Mouse (Mus musculus) hindbrain, embryonic 11.5 days (tissue): ENCODE measurements around the gene Ano10. TPM values are rescaled to one million over a fixed set of nuclear protein-coding genes. Genes with fewer than 3 reads are reported as not detected.
A peak's percentile ranks its signal among the peaks of the same experiment; 100 is the strongest.

Experiments
- ATAC-seq: fragments of 200-750 bp; cut with Nextera tagmentation; 2 replicates; pipeline ENCODE4 v1.8.0; 2017; ENCODE audit warnings: mild to moderate bottlenecking, moderate TSS enrichment, moderate library complexity; ENCODE audit not compliant: low FRiP score
- DNase-seq: peaks from one replicate; pipeline ENCODE4 v3.0.0-alpha.2; 2015; ENCODE audit warnings: low spot score
- H3K27ac ChIP-seq: fragments of 300-500 bp; sonication (generic); 2 replicates; pipeline ENCODE4 v1.5.1; 2014; ENCODE audit warnings: mild to moderate bottlenecking, low read depth, low read length
- H3K27me3 ChIP-seq: fragments of 300-500 bp; sonication (generic); 2 replicates; pipeline ENCODE4 v1.6.1; 2014; ENCODE audit warnings: mild to moderate bottlenecking, low read length, moderate library complexity, mixed read lengths; ENCODE audit not compliant: control insufficient read depth, insufficient read depth
- H3K36me3 ChIP-seq: fragments of 300-500 bp; sonication (generic); 2 replicates; pipeline ENCODE4 v1.6.1; 2014; ENCODE audit warnings: mild to moderate bottlenecking, low read length, moderate library complexity, mixed read lengths; ENCODE audit not compliant: control insufficient read depth, insufficient read depth
- H3K4me1 ChIP-seq: fragments of 300-500 bp; sonication (generic); replicated peaks from 2 replicates; pipeline ENCODE4 v1.6.1; 2014; ENCODE audit warnings: low read length, mixed read lengths; ENCODE audit not compliant: control insufficient read depth, insufficient read depth
- H3K4me2 ChIP-seq: fragments of 300-500 bp; sonication (generic); replicated peaks from 2 replicates; pipeline ENCODE4 v1.6.1; 2014; ENCODE audit warnings: mild to moderate bottlenecking, low read depth, low read length
- H3K4me3 ChIP-seq: fragments of 300-500 bp; sonication (generic); 2 replicates; pipeline ENCODE4 v1.5.1; 2014; ENCODE audit warnings: low read depth, low read length
- H3K9ac ChIP-seq: fragments of 300-500 bp; sonication (generic); 2 replicates; pipeline ENCODE4 v1.6.1; 2014; ENCODE audit warnings: low read depth, low read length
- H3K9me3 ChIP-seq: fragments of 300-500 bp; sonication (generic); 2 replicates; pipeline ENCODE4 v1.6.1; 2016; ENCODE audit warnings: low read length; ENCODE audit not compliant: control insufficient read depth
- WGBS: fragments of 180-500 bp; shearing (Covaris S2); extraction: QIAGEN DNeasy Blood & Tissue Kit; methylation state at CpG from one replicate; pipeline ENCODE4 v1.1.7; 2014; 5-methylcytosine and 5-hydroxymethylcytosine counted together
- polyA plus RNA-seq: library from polyadenylated mRNA; unstranded; fragments of >200 nt; fragmentation: Nextera tagmentation; extraction: Ambion mirVana; gene quantifications from 2 replicates; pipeline ENCODE4 v1.2.1, GENCODE M21; 2014

The Ano10 gene
- polyA plus RNA-seq, 1 experiment from 2014 or later: 52.5 TPM

DNA sequence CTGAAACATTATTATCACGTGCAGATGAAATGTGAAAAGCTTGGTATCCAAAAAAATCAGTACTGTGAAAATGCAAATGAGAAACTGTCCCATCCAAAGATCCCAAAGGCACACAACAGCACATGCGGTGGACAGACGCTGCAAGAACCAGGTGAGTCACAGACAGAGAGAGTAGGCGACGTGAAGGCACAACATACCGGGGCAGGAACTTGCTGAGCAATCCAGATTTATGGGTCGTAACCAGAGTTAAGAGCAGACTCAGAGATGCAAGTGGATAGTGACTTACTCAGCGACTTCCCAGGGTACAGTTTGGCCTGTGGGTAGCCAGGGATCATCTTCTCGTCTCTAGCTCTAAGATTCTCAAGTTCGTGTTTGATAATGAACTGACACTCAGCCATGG, 23.3 kb downstream of the Ano10 start:
- H3K4me3 ChIP-seq: no peak overlapping the region
- DNase-seq (no peak), ATAC-seq (no peak)
- no peaks in the 10 kb centered on the region for H3K27me3 ChIP-seq
- no peak overlapping the region for H3K9ac ChIP-seq
- 91% methylated on average over 10 of the region's 10 CpGs for WGBS
- H3K4me2 ChIP-seq: no peak overlapping the region
- H3K9me3 ChIP-seq: no peaks in the 10 kb centered on the region
- no peaks in the 10 kb centered on the region for H3K4me1 ChIP-seq
- no peaks in the 10 kb centered on the region for H3K36me3 ChIP-seq
- H3K27ac ChIP-seq: no peak overlapping the region

GRCm38 (mm10) chr9:122269256-122270041, 24.8 kb downstream of the Ano10 start:
- 90% methylated on average over 3 of the region's 3 CpGs for WGBS
- H3K9me3 ChIP-seq: no peaks in the 10 kb centered on the region
- H3K27me3 ChIP-seq: no peaks in the 10 kb centered on the region
- no peaks in the 10 kb centered on the region for H3K4me1 ChIP-seq
- no peak overlapping the region for H3K4me3 ChIP-seq
- H3K9ac ChIP-seq: no peak overlapping the region
- ATAC-seq: no peak
- no peaks in the 10 kb centered on the region for H3K36me3 ChIP-seq
- H3K27ac ChIP-seq: no peak overlapping the region
- DNase-seq: no peak
- H3K4me2 ChIP-seq: no peak overlapping the region

DNA sequence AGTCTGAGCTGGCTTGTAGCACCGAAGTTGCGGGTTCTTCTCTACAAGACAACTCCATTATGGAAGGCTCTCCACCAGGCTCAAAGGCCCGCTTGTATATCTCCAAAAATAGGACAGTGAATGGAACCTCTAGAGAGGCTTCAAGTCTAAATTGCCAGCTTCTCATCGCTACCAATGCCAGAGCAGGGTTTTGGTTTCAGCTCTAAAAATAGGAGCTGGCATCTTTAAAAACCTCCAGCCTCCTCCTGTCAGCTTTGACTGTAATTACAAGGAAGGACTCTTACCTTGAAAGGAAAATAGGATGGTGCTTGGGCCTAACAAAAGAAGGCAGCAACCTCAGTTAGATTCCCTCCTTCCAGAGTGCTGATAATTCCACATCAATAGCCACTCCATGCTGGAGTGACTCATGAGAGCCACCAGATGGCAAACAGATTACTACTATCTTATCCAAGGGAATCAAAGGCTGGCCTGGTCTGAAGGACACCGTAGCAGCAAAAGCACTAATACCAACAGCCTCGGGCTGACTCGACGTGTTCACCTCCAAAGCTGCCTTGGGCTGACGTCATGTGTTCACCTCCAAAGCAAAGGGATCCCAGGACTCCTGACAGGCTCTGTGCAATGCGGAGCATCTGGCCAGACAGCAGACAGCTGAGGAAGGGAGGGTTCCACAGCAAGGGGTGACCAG, 28.6 kb downstream of the Ano10 start:
- Histone ChIP-seq H3K27me3 (no peaks in the 10 kb centered on the region), H3K4me3 (no peak overlapping the region), H3K9ac (no peak overlapping the region), H3K27ac (no peak overlapping the region), H3K9me3 (no peaks in the 10 kb centered on the region), H3K4me1 (no peaks in the 10 kb centered on the region), H3K4me2 (no peak overlapping the region), H3K36me3 (no peaks in the 10 kb centered on the region)
- DNase-seq (no peak), ATAC-seq (no peak)
- WGBS: 89% methylated on average over 10 of the region's 10 CpGs

DNA sequence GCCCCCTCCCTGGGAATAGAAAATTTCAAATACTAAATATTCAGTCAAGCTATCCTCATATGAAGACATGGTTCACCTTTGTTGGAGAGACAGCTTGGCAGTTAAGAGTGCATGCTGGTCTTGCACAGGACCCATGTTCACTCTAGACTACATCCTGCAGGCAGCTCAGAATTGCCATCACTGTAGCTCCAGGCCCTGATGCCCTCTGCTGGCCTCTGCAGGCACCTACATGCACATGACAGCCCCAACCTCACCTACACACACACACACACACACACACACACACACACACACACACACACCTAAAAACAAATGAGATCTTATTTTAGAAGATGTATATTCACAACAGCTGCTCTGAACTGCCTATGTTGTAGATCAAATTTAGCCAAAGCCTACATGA, 31.1 kb downstream of the Ano10 start:
- Histone ChIP-seq H3K9ac (no peak overlapping the region), H3K4me1 (no peaks in the 10 kb centered on the region), H3K36me3 (no peaks in the 10 kb centered on the region), H3K9me3 (no peaks in the 10 kb centered on the region), H3K27ac (no peak overlapping the region), H3K27me3 (no peaks in the 10 kb centered on the region), H3K4me2 (no peak overlapping the region), H3K4me3 (no peak overlapping the region)
- DNase-seq (no peak), ATAC-seq (no peak)

DNA sequence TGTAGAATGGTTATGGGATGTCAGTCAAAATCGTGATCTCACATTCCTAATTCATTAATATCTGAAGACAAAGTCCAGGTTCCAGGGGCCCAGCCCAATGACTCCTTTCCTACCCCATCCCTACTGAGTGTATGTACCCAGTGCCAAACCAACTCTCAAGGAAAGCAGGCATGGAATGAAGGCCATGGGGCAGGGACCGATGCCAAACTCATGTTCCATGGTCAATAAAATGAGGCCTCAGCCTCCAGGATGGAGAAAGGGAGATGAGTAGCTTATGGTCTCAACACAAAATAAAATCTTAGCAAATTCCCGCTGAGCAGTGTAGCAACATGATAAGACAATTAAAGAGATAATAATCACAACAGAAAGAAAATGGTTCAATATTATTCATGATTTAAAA, 39.8 kb downstream of the Ano10 start:
- DNase-seq: no peak
- no peaks in the 10 kb centered on the region for H3K4me1 ChIP-seq
- H3K27me3 ChIP-seq: no peaks in the 10 kb centered on the region
- H3K27ac ChIP-seq: no peak overlapping the region
- WGBS: 91% methylated on average over 3 of the region's 3 CpGs
- H3K36me3 ChIP-seq: peaks cover 2% of the 10 kb centered on the region; the same call in 1 of the 2 replicates
- no peak overlapping the region for H3K4me3 ChIP-seq
- no peaks in the 10 kb centered on the region for H3K9me3 ChIP-seq
- no peak overlapping the region for H3K4me2 ChIP-seq
- ATAC-seq: no peak
- no peak overlapping the region for H3K9ac ChIP-seq

DNA sequence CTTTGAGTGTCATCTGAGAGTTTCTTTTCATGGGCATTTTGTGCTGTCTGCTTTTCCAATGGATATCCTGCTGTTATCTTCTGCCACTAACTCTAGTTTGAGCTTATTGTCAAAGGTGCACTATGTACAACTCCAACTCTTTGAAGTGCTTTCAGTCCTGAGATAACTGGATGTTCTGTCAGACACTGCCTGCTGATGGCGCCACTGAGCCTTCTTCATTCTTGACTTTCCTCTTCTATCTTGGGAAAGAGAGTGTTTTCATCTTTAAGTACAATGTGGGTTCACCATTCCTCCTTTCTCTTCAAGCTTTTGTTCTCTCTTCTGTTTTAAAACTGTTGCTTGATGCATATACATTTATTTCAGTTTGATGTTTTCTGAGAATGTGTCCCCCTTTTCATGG, 42.1 kb downstream of the Ano10 start:
- Histone ChIP-seq H3K4me2 (no peak overlapping the region), H3K4me1 (no peaks in the 10 kb centered on the region), H3K9me3 (no peaks in the 10 kb centered on the region), H3K36me3 (no peaks in the 10 kb centered on the region), H3K27ac (no peak overlapping the region), H3K27me3 (no peaks in the 10 kb centered on the region), H3K9ac (no peak overlapping the region), H3K4me3 (no peak overlapping the region)
- ATAC-seq (no peak), DNase-seq (no peak)
- 87% methylated on average over 1 of the region's 1 CpGs for WGBS

GRCm38 (mm10) chr9:122248168-122248567, 46.1 kb downstream of the Ano10 start:
- no peaks in the 10 kb centered on the region; the same call in 1 of the 2 replicates for H3K27me3 ChIP-seq
- H3K4me3 ChIP-seq: no peak overlapping the region
- WGBS: 32% methylated on average over 8 of the region's 8 CpGs
- DNase-seq (peak; percentile 49), ATAC-seq (no peak)
- H3K27ac ChIP-seq: no peak overlapping the region
- H3K4me2 ChIP-seq: no peak overlapping the region
- H3K9me3 ChIP-seq: no peaks in the 10 kb centered on the region
- H3K36me3 ChIP-seq: no peaks in the 10 kb centered on the region
- H3K4me1 ChIP-seq: no peaks in the 10 kb centered on the region
- no peak overlapping the region for H3K9ac ChIP-seq

DNA sequence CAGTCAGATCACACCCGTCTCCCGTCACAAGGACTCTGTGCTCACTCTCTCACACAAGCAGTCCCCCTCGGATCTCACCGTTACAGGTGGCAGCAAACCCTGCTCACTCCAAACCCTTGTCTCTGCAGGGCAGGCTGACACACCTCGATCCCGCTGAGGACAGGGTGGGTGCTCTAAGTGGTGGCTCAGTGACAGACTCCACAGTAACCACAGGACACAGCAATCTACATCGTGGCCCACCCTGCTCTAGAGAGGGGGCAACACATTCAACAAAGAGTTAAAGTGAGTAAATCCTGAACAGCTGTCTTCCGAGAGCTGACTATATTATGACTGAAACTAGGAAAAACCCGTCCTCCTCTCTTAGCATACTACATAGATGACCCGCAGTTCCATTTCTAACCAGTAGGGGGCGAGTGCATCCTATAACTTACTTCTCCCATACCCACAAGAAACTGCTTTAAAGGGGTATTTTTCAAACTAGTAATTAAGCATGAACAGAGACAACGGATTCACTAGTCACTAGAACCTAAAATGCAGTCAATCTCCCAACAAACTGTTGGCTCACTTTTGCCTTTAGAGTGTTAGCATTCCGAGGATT, 46.7 kb downstream of the Ano10 start:
- Histone ChIP-seq H3K9ac (no peak overlapping the region), H3K4me1 (no peaks in the 10 kb centered on the region), H3K9me3 (no peaks in the 10 kb centered on the region), H3K4me2 (no peak overlapping the region), H3K4me3 (no peak overlapping the region), H3K27ac (no peak overlapping the region), H3K27me3 (no peaks in the 10 kb centered on the region; the same call in 1 of the 2 replicates), H3K36me3 (no peaks in the 10 kb centered on the region)
- ATAC-seq (no peak), DNase-seq (peak; percentile 83)
- 46% methylated on average over 13 of the region's 13 CpGs for WGBS
